Mouse (Mus musculus): ENCODE data around the gene Ift88.

GRCm38 (mm10) chr14:57376016-57376415 lies 47.8 kb upstream of the Ift88 start:
- TF ChIP-seq GATA1 (IDR thresholded peaks at IDR 0.05; ENCODE audit: low read length) (no peak), TAL1 (IDR thresholded peaks at IDR 0.05; ENCODE audit: low read length) (no peak)

All from erythroblast, embryonic 14.5 days (primary cell).